Mouse (Mus musculus): ENCODE measurements around the gene Tssk1.

DNA sequence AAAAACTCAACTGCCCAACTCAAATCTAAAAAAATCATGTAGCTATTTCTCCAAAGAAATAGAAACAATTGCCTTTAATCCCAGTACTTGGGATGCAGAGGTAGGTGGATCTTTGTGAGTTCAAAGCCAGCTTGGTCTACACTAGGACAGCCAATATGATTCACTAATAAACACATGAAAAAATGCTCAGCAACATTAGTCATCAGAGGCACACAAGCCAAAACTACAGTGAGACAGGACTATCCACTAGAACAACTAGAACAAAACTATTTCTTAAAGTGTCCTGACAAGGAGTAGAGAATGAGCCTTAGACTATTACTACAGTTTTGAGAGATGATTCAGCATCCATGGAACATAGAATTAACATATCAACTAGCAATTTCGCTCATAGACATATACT lies 17.9 kb upstream of the Tssk1 start:
- TF ChIP-seq CTCF (IDR thresholded peaks at IDR 0.05; ENCODE audit: extremely low read depth, insufficient read depth, low read length) (no peak), POLR2A (IDR thresholded peaks at IDR 0.05; ENCODE audit: extremely low read depth, insufficient read depth, low read length) (no peak)
